Mouse (Mus musculus): ENCODE measurements around the gene Erbb3. TPM values are rescaled to one million over a fixed set of nuclear protein-coding genes. Genes with fewer than 3 reads are reported as not detected.

The Erbb3 gene
- total and polyA plus RNA-seq, 2 experiments from 2014 or later, result 3.1 to 10.6 TPM

DNA sequence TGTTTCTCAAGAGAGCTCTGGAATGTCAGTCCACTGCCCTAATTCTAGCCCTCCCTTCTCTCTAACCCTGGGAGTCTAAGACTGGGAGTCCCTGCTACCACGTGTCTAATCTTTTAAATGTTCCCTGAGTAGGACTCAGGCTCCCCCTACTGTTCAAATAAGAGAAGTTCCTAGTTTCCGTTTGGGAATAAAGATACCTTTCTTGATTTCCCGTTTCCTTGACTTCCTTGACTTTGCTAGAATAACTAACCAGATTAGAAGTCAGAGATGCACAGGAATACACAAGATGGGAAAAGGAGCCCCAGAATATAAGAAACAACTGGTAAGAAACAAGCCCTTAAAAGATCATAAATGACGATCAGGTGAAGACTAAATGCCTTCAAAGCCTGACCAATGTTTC, 43.1 kb downstream of the Erbb3 start:
- H3K9ac ChIP-seq (replicated peaks; ENCODE audit: low read depth, low read length), result peak overlapping the region; percentile 60
- TF ChIP-seq CTCF (IDR thresholded peaks at IDR 0.05; ENCODE audit: low read depth) (peak; percentile 80), EP300 (IDR thresholded peaks at IDR 0.05; ENCODE audit: low read depth) (no peak)
- peaks cover 5% of the 10 kb centered on the region; the same call in 1 of the 2 replicates for H3K4me1 ChIP-seq (ENCODE audit: control insufficient read depth, insufficient read depth)
- ATAC-seq (ENCODE audit: insufficient read depth, low read depth), result no peak
- WGBS, result 8% methylated on average over 4 of the region's 4 CpGs
- H3K9me3 ChIP-seq (replicated peaks; ENCODE audit: control insufficient read depth, low read length), result no peaks in the 10 kb centered on the region
- peak overlapping the region; percentile 82 for H3K4me2 ChIP-seq (ENCODE audit: low read depth, low read length)
- H3K36me3 ChIP-seq (replicated peaks; ENCODE audit: control insufficient read depth, insufficient read depth, low read length), result peaks cover 38% of the 10 kb centered on the region
- peak overlapping the region; percentile 94 for H3K27ac ChIP-seq (ENCODE audit: low read depth)
- no peaks in the 10 kb centered on the region for H3K27me3 ChIP-seq (ENCODE audit: control insufficient read depth, insufficient read depth, low read length)
- H3K4me3 ChIP-seq (ENCODE audit: low read depth, low read length), result peak overlapping the region; percentile 72
- DNase-seq (ENCODE audit: low spot score), result peak; percentile 91

DNA sequence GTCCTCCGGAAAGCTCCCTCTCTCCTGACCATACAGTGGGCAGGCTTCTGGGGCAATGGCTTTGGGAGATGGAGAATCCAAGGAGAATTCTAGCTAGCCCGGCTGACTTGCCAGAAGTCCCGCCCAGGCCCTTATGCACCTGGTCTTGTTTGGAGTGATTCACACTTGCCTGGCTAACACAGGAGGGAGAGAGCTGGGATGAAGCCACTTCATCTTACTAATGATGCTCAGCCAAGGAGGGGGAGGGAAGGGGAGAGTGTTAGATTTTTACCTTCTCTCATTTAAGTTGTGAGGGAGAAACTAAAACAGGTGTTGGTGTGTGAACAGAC, 43.9 kb downstream of the Erbb3 start:
- no peak for ATAC-seq (ENCODE audit: insufficient read depth, low read depth)
- TF ChIP-seq CTCF (IDR thresholded peaks at IDR 0.05; ENCODE audit: low read depth) (no peak), EP300 (IDR thresholded peaks at IDR 0.05; ENCODE audit: low read depth) (no peak)
- H3K36me3 ChIP-seq (replicated peaks; ENCODE audit: control insufficient read depth, insufficient read depth, low read length), result peaks cover 38% of the 10 kb centered on the region
- H3K27ac ChIP-seq (ENCODE audit: low read depth), result peak overlapping the region; percentile 28; the same call in 1 of the 2 replicates
- no peak overlapping the region for H3K4me3 ChIP-seq (ENCODE audit: low read depth, low read length)
- DNase-seq (ENCODE audit: low spot score), result no peak
- H3K9ac ChIP-seq (replicated peaks; ENCODE audit: low read depth, low read length), result no peak overlapping the region
- H3K4me1 ChIP-seq (ENCODE audit: control insufficient read depth, insufficient read depth), result peaks cover 5% of the 10 kb centered on the region; the same call in 1 of the 2 replicates
- H3K27me3 ChIP-seq (ENCODE audit: control insufficient read depth, insufficient read depth, low read length), result no peaks in the 10 kb centered on the region
- no peak overlapping the region for H3K4me2 ChIP-seq (ENCODE audit: low read depth, low read length)
- WGBS, result 81% methylated on average over 3 of the region's 3 CpGs
- H3K9me3 ChIP-seq (replicated peaks; ENCODE audit: control insufficient read depth, low read length), result no peaks in the 10 kb centered on the region

DNA sequence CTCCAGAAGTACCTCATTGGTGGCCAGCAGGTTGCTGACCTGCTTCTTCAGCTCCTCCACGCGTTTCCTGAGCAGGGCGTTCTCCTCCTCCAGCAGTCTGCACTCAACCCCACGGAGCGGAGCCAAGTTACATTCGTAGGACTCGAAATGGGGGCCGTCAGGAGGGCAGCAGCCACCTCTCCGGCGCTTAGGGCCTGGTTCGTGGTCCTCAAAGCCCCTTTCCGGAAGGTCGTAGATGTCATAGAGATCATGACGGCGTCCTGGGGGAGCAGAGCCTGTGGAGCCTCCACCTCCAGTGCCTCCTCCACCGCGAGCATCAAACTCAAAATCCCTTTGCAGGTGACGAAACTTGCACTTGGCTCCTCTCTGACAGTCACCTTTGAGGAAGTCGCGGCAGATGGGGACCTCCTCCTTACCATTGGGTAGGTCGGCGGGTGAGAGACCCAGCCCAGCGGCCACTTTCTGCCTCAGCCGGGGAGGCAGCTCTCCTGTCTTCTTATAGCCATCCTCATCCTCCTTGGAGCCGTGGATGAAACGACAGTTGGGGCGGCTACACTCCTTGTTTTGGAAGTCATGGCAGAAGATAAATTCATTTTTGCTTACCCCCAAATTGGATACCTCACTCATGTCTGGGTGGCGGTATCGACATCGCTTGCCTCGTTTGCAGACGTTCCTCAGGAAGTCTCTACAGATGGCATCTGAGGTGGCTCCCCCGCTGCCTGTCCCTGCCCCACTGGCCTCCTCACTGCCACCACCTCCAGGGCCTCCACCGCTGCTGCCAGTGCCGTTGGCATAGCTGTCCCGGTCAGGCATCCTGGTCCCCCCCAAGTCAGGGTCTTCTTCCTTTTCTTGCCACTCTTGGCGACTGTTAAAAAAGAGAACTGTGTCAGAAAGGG, 44.5 kb downstream of the Erbb3 start:
- no peak overlapping the region for H3K27ac ChIP-seq (ENCODE audit: low read depth)
- no peak overlapping the region for H3K4me2 ChIP-seq (ENCODE audit: low read depth, low read length)
- peaks cover 38% of the 10 kb centered on the region for H3K36me3 ChIP-seq (replicated peaks; ENCODE audit: control insufficient read depth, insufficient read depth, low read length)
- DNase-seq (ENCODE audit: low spot score) (no peak), ATAC-seq (ENCODE audit: insufficient read depth, low read depth) (no peak)
- no peak overlapping the region for H3K4me3 ChIP-seq (ENCODE audit: low read depth, low read length)
- peaks cover 5% of the 10 kb centered on the region; the same call in 1 of the 2 replicates for H3K4me1 ChIP-seq (ENCODE audit: control insufficient read depth, insufficient read depth)
- H3K27me3 ChIP-seq (ENCODE audit: control insufficient read depth, insufficient read depth, low read length), result no peaks in the 10 kb centered on the region
- WGBS, result 92% methylated on average over 37 of the region's 37 CpGs
- no peaks in the 10 kb centered on the region for H3K9me3 ChIP-seq (replicated peaks; ENCODE audit: control insufficient read depth, low read length)
- H3K9ac ChIP-seq (replicated peaks; ENCODE audit: low read depth, low read length), result no peak overlapping the region
- TF ChIP-seq CTCF (IDR thresholded peaks at IDR 0.05; ENCODE audit: low read depth) (no peak), EP300 (IDR thresholded peaks at IDR 0.05; ENCODE audit: low read depth) (no peak)

DNA sequence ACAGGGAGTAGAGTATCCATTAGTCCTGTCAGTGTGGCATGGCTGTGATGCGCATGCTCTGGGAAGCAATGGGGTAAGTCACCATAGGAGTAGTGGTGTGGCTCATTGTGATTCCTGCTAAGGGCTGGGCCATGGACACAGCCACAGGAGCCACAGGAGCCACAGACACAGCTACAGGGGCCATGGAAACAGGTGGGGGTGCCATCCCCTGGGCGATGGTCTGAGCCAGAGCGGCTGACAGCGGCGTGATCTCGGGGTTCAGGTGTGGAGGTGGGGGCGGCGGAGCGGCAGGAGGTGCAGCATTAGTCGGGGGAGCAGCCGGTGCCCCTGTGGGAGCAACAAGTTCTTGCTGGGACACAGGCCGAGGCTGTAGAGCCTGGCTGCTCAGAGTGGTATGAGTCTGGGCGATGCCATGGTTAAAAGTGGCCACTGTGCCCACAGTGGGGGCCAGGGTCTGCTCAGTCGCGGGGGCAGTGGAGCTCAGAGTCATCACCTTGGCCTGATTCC, 45.2 kb downstream of the Erbb3 start:
- no peak for DNase-seq (ENCODE audit: low spot score)
- WGBS, result 97% methylated on average over 15 of the region's 15 CpGs

DNA sequence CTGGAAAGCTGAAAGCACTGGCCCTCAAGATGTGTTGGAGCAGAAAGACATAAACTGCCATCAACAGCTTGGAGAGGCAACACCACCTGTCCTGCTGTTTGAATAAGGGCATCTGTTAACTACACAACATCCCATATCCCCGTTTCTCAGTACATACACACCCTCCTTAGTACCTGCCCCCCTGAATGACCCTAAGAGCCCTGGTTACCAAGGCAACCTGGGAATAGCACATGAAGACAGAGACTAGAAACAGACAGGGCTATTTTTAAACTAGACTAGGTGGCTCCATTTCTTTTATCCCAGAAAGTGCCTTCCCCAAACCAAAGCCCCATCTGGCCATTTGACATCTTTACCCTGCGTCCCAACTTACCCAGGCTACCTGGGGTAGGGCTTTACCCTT, 46.4 kb downstream of the Erbb3 start:
- H3K9ac ChIP-seq (replicated peaks; ENCODE audit: low read depth, low read length), result no peak overlapping the region
- peaks cover 38% of the 10 kb centered on the region for H3K36me3 ChIP-seq (replicated peaks; ENCODE audit: control insufficient read depth, insufficient read depth, low read length)
- ATAC-seq (ENCODE audit: insufficient read depth, low read depth) (no peak), DNase-seq (ENCODE audit: low spot score) (no peak)
- peaks cover 5% of the 10 kb centered on the region; the same call in 1 of the 2 replicates for H3K4me1 ChIP-seq (ENCODE audit: control insufficient read depth, insufficient read depth)
- no peak overlapping the region for H3K4me2 ChIP-seq (ENCODE audit: low read depth, low read length)
- WGBS, result 60% methylated on average over 2 of the region's 2 CpGs
- H3K4me3 ChIP-seq (ENCODE audit: low read depth, low read length), result no peak overlapping the region
- no peak overlapping the region for H3K27ac ChIP-seq (ENCODE audit: low read depth)
- H3K9me3 ChIP-seq (replicated peaks; ENCODE audit: control insufficient read depth, low read length), result no peaks in the 10 kb centered on the region
- no peak for TF ChIP-seq CTCF (IDR thresholded peaks at IDR 0.05; ENCODE audit: low read depth)
- no peak for TF ChIP-seq EP300 (IDR thresholded peaks at IDR 0.05; ENCODE audit: low read depth)
- no peaks in the 10 kb centered on the region for H3K27me3 ChIP-seq (ENCODE audit: control insufficient read depth, insufficient read depth, low read length)

More for the DNA sequence above, 45.2 kb downstream of the Erbb3 start:
- Histone ChIP-seq H3K27me3 (ENCODE audit: control insufficient read depth, insufficient read depth, low read length) (no peaks in the 10 kb centered on the region), H3K4me1 (ENCODE audit: control insufficient read depth, insufficient read depth) (peaks cover 5% of the 10 kb centered on the region; the same call in 1 of the 2 replicates), H3K9ac (replicated peaks; ENCODE audit: low read depth, low read length) (no peak overlapping the region), H3K27ac (ENCODE audit: low read depth) (no peak overlapping the region), H3K36me3 (replicated peaks; ENCODE audit: control insufficient read depth, insufficient read depth, low read length) (peaks cover 38% of the 10 kb centered on the region), H3K4me3 (ENCODE audit: low read depth, low read length) (no peak overlapping the region), H3K4me2 (ENCODE audit: low read depth, low read length) (no peak overlapping the region), H3K9me3 (replicated peaks; ENCODE audit: control insufficient read depth, low read length) (no peaks in the 10 kb centered on the region)
- ATAC-seq (ENCODE audit: insufficient read depth, low read depth), result no peak
- TF ChIP-seq CTCF (IDR thresholded peaks at IDR 0.05; ENCODE audit: low read depth) (no peak), EP300 (IDR thresholded peaks at IDR 0.05; ENCODE audit: low read depth) (no peak)
